ENCODE assay signal across 8 mouse cellular contexts in the genomic region with DNA sequence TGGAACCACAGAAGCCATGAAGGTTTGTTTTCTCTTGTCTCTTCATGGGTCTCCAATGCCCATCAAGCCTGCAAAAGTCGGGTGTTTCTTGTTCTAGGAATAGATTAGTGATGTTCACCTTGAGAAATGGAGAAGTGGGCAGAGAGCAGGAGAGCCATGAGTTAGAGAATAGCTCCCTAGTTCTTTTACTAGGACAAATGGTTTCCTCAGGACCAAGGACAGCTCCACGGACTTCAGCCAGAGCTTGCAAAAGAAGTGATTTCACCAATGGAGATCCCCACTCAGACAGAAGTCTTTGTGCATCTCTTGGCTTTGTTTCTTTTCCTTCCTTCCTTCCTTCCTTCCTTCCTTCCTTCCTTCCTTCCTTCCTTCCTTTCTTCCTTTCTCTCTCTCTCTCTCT.
DNase-seq lines count a peak whose midpoint lies in the region; ATAC-seq lines count a peak whose summit lies in the region.

No protein-coding gene starts in this region.

- no peaks in the 10 kb centered on the region for H3K36me3 ChIP-seq in midbrain, embryonic 11.5 days (ENCODE audit: control insufficient read depth, insufficient read depth, low read length)
- H3K36me3 ChIP-seq in midbrain, embryonic 15.5 days (replicated peaks), result no peaks in the 10 kb centered on the region
- no peaks in the 10 kb centered on the region for H3K36me3 ChIP-seq in embryonic facial prominence, embryonic 14.5 days (ENCODE audit: control insufficient read depth, insufficient read depth, low read length)
- no peaks in the 10 kb centered on the region for H3K36me3 ChIP-seq in neural tube, embryonic 11.5 days (ENCODE audit: control insufficient read depth, insufficient read depth, low read length)
- no peaks in the 10 kb centered on the region for H3K36me3 ChIP-seq in forebrain, embryonic 12.5 days (replicated peaks)

- ATAC-seq in midbrain, embryonic 11.5 days (ENCODE audit: low FRiP score), result no peak
- no peak for ATAC-seq in midbrain, embryonic 15.5 days (replicated peaks)
- no peak for ATAC-seq in embryonic facial prominence, embryonic 14.5 days (ENCODE audit: low read depth)
- ATAC-seq in neural tube, embryonic 11.5 days (ENCODE audit: insufficient read depth, low FRiP score, low TSS enrichment), result no peak
- ATAC-seq in forebrain, embryonic 12.5 days (ENCODE audit: low FRiP score), result no peak

- DNase-seq in midbrain, embryonic 11.5 days (ENCODE audit: low spot score, missing footprints), result peak; percentile 86
- peak; percentile 47 for DNase-seq in adrenal gland, adult 2 months
- peak; percentile 89 for DNase-seq in embryonic facial prominence, embryonic 14.5 days (ENCODE audit: low spot score)
- peak; percentile 41 for DNase-seq in neural tube, embryonic 11.5 days (ENCODE audit: low spot score)
- no peak for DNase-seq in gastrocnemius, adult 18-20 months (ENCODE audit: low spot score)
- no peak for DNase-seq in cerebellum, adult 18-20 months

- WGBS in midbrain, embryonic 11.5 days, result 11% methylated on average over 2 of the region's 2 CpGs
- 8% methylated on average over 2 of the region's 2 CpGs for whole genome bisulfite sequencing in midbrain, embryonic 15.5 days
- WGBS in embryonic facial prominence, embryonic 14.5 days, result 5% methylated on average over 2 of the region's 2 CpGs
- 22% methylated on average over 2 of the region's 2 CpGs for WGBS in neural tube, embryonic 11.5 days
- WGBS in forebrain, embryonic 12.5 days, result 13% methylated on average over 2 of the region's 2 CpGs

- no peak overlapping the region for H3K9ac ChIP-seq in midbrain, embryonic 11.5 days (ENCODE audit: low read length)
- H3K9ac ChIP-seq in midbrain, embryonic 15.5 days, result no peak overlapping the region
- H3K9ac ChIP-seq in embryonic facial prominence, embryonic 14.5 days (ENCODE audit: low read depth, low read length), result no peak overlapping the region
- H3K9ac ChIP-seq in neural tube, embryonic 11.5 days (ENCODE audit: low read length), result no peak overlapping the region
- no peak overlapping the region for H3K9ac ChIP-seq in forebrain, embryonic 12.5 days

- no peak overlapping the region for H3K27ac ChIP-seq in midbrain, embryonic 11.5 days (ENCODE audit: low read depth, low read length)
- H3K27ac ChIP-seq in midbrain, embryonic 15.5 days, result no peak overlapping the region
- no peak overlapping the region for H3K27ac ChIP-seq in embryonic facial prominence, embryonic 14.5 days (replicated peaks; ENCODE audit: low read depth, low read length)
- H3K27ac ChIP-seq in neural tube, embryonic 11.5 days (ENCODE audit: low read depth, low read length), result no peak overlapping the region
- no peak overlapping the region for H3K27ac ChIP-seq in forebrain, embryonic 12.5 days

- H3K4me2 ChIP-seq in midbrain, embryonic 11.5 days, result no peak overlapping the region
- H3K4me2 ChIP-seq in midbrain, embryonic 15.5 days, result no peak overlapping the region
- H3K4me2 ChIP-seq in embryonic facial prominence, embryonic 14.5 days (ENCODE audit: low read depth, low read length), result no peak overlapping the region
- no peak overlapping the region for H3K4me2 ChIP-seq in neural tube, embryonic 11.5 days (ENCODE audit: low read depth)
- H3K4me2 ChIP-seq in forebrain, embryonic 12.5 days, result no peak overlapping the region

- no peaks in the 10 kb centered on the region for H3K27me3 ChIP-seq in midbrain, embryonic 11.5 days (ENCODE audit: control insufficient read depth, insufficient read depth, low read length)
- H3K27me3 ChIP-seq in midbrain, embryonic 15.5 days (replicated peaks), result no peaks in the 10 kb centered on the region
- no peaks in the 10 kb centered on the region for H3K27me3 ChIP-seq in embryonic facial prominence, embryonic 14.5 days (replicated peaks; ENCODE audit: control insufficient read depth, insufficient read depth, low read length)
- H3K27me3 ChIP-seq in neural tube, embryonic 11.5 days (ENCODE audit: control insufficient read depth, insufficient read depth, low read length), result no peaks in the 10 kb centered on the region
- peaks cover 7% of the 10 kb centered on the region; the same call in 1 of the 2 replicates for H3K27me3 ChIP-seq in forebrain, embryonic 12.5 days

- no peaks in the 10 kb centered on the region for H3K9me3 ChIP-seq in midbrain, embryonic 11.5 days (ENCODE audit: control insufficient read depth, low read length)
- no peaks in the 10 kb centered on the region for H3K9me3 ChIP-seq in midbrain, embryonic 15.5 days
- H3K9me3 ChIP-seq in embryonic facial prominence, embryonic 14.5 days (ENCODE audit: control insufficient read depth, low read length), result no peaks in the 10 kb centered on the region
- H3K9me3 ChIP-seq in neural tube, embryonic 11.5 days (ENCODE audit: control insufficient read depth, low read length), result no peaks in the 10 kb centered on the region
- H3K9me3 ChIP-seq in forebrain, embryonic 12.5 days, result no peaks in the 10 kb centered on the region

- no peaks in the 10 kb centered on the region for H3K4me1 ChIP-seq in midbrain, embryonic 11.5 days (ENCODE audit: control insufficient read depth, insufficient read depth, low read length)
- H3K4me1 ChIP-seq in midbrain, embryonic 15.5 days, result no peaks in the 10 kb centered on the region
- H3K4me1 ChIP-seq in embryonic facial prominence, embryonic 14.5 days (ENCODE audit: control insufficient read depth, insufficient read depth, low read length), result no peaks in the 10 kb centered on the region
- H3K4me1 ChIP-seq in neural tube, embryonic 11.5 days (ENCODE audit: control insufficient read depth, insufficient read depth, low read length), result peaks cover 9% of the 10 kb centered on the region
- H3K4me1 ChIP-seq in forebrain, embryonic 12.5 days, result peaks cover 15% of the 10 kb centered on the region

- H3K4me3 ChIP-seq in midbrain, embryonic 11.5 days (ENCODE audit: low read depth, low read length), result no peak overlapping the region
- no peak overlapping the region for H3K4me3 ChIP-seq in midbrain, embryonic 15.5 days
- no peak overlapping the region for H3K4me3 ChIP-seq in embryonic facial prominence, embryonic 14.5 days (ENCODE audit: low read depth, low read length)
- no peak overlapping the region for H3K4me3 ChIP-seq in neural tube, embryonic 11.5 days (ENCODE audit: low read depth, low read length)
- no peak overlapping the region for H3K4me3 ChIP-seq in forebrain, embryonic 12.5 days (replicated peaks)

Comparison
In these comparisons a context has a peak if more than half of its experiments do, and no peak if none do; other contexts are left out.
1. DNase-seq: peak in midbrain, embryonic 11.5 days (single experiment), adrenal gland, adult 2 months (single experiment), embryonic facial prominence, embryonic 14.5 days (single experiment) and neural tube, embryonic 11.5 days (single experiment); none in gastrocnemius, adult 18-20 months (single experiment) and cerebellum, adult 18-20 months (0 of 2).